Mouse (Mus musculus): Measurements from ENCODE around the gene Scap.

DNA sequence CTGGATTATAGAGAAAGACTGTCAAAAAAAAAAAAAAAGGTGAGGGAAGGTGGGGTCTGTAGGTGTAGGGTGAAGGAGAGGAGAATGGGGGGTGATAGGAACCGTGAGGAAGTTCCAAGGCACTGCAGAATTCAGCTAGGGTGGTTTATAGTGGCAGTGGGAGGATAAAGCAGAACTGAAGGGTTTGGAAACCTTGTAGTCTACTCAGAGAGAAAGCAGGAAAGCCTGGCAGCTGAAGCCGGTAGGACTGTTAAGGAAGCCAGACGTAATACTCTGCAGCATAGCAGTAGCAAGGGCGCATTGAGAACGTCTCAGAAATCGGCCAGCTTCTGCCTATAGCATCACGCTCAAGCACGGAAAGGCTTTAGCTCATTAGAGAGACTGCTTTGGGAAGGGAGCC is 8.9 kb downstream of the Scap start:
- TF ChIP-seq POLR2A (IDR thresholded peaks at IDR 0.05; ENCODE audit: insufficient read length, low read depth) (no peak), SRF (IDR thresholded peaks at IDR 0.05; ENCODE audit: control insufficient read depth, insufficient read length, low read depth) (no peak)
